Mouse (Mus musculus) hindbrain, postnatal 0 days (tissue): Measurements from ENCODE around the gene Macrod2. TPM values are rescaled to one million over a fixed set of nuclear protein-coding genes. Genes with fewer than 3 reads are reported as not detected.
A peak's percentile ranks its signal among the peaks of the same experiment; 100 is the strongest.

Experiments
- ATAC-seq: fragments of 200-750 bp; cut with Nextera tagmentation; 2 replicates; pipeline ENCODE4 v1.8.0; 2017; ENCODE audit warnings: mild to moderate bottlenecking, moderate TSS enrichment, moderate library complexity
- DNase-seq: peaks from one replicate; pipeline ENCODE4 v3.0.0-alpha.2; 2015; ENCODE audit warnings: low spot score
- H3K27ac ChIP-seq: fragments of 300-500 bp; sonication (generic); 2 replicates; pipeline ENCODE4 v1.5.1; 2014; ENCODE audit warnings: mild to moderate bottlenecking
- H3K27me3 ChIP-seq: fragments of 300-500 bp; sonication (generic); 2 replicates; pipeline ENCODE4 v1.6.1; 2014; ENCODE audit warnings: low read length, mixed read lengths; ENCODE audit not compliant: insufficient read depth
- H3K36me3 ChIP-seq: fragments of 300-500 bp; sonication (generic); 2 replicates; pipeline ENCODE4 v1.6.1; 2014; ENCODE audit warnings: low read length, mixed read lengths; ENCODE audit not compliant: insufficient read depth
- H3K4me1 ChIP-seq: fragments of 300-500 bp; sonication (generic); 2 replicates; pipeline ENCODE4 v1.6.1; 2014; ENCODE audit warnings: antibody characterized with exemption, low read length, mixed read lengths; ENCODE audit not compliant: insufficient read depth
- H3K4me2 ChIP-seq: fragments of 300-500 bp; sonication (generic); 2 replicates; pipeline ENCODE4 v1.6.1; 2014; ENCODE audit warnings: low read depth, mild to moderate bottlenecking, low read length, moderate library complexity, mixed read lengths
- H3K4me3 ChIP-seq: fragments of 300-500 bp; sonication (generic); 2 replicates; pipeline ENCODE4 v1.5.1; 2014; ENCODE audit warnings: low read length
- H3K9ac ChIP-seq: fragments of 300-500 bp; sonication (generic); replicated peaks from 2 replicates; pipeline ENCODE4 v1.6.1; 2014; ENCODE audit warnings: mild to moderate bottlenecking, low read length, moderate library complexity, mixed read lengths
- H3K9me3 ChIP-seq: fragments of 300-500 bp; sonication (generic); 2 replicates; pipeline ENCODE4 v1.6.1; 2016; ENCODE audit warnings: low read length, mixed read lengths
- CTCF ChIP-seq: IDR thresholded peaks from 2 replicates; pipeline ENCODE4 v1.5.1; 2016; ENCODE audit warnings: antibody characterized with exemption, control low read depth, low read depth
- whole genome bisulfite sequencing: fragments of 180-500 bp; shearing (Covaris S2); extraction: QIAGEN DNeasy Blood & Tissue Kit; methylation state at CpG from one replicate; pipeline ENCODE4 v1.1.7; 2014; 5-methylcytosine and 5-hydroxymethylcytosine counted together
- polyA plus RNA-seq: library from polyadenylated mRNA; unstranded; fragments of >200 nt; fragmentation: Nextera tagmentation; extraction: Ambion mirVana; gene quantifications from 2 replicates; pipeline ENCODE4 v1.2.1, GENCODE M21; 2015
- total RNA-seq: library from RNA; depleted of rRNA; stranded (reverse); fragments of >200 nt; gene quantifications from 2 replicates; pipeline ENCODE4 v1.2.3, GENCODE M21; 2014

Gene Macrod2
- total and polyA plus RNA-seq, 2 experiments from 2014 or later = 18.3 to 60.0 TPM

DNA sequence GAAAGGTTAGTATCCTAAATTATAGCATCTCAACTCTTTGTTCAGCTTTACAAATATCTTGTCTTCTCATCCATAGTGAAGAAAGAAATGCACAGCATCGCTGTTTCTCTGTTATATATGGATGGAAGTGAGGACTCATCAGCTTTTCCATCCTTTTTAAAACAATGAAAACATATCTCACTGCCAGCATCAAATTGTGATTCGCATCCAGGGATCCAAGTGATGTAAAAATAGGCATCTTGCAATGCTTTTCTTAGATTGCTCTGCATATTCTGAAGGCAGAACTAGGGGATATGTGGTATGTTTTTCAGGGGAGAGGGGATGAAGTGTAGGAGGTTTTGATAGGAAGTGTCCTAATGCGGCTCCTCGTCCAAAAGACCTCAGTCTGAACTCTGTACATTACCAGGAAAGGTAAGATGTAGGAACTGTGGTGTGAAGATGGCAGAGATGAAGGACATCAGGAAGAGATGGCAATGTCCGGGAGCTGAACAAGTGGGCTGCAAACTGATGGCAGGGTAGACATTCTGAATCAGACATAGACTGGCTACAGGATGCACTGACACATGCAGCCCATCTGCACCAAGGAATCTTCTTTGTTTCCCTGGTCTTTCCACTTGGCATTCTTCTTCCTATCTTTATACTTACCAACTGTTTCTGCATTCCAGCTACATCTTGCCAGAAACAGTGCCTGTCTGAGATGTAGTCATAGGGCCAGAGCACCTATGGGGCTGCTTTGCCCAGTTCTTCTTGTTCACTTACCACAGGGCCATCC, 1341.8 kb downstream of the Macrod2 start:
- Histone ChIP-seq H3K36me3 (no peaks in the 10 kb centered on the region), H3K4me2 (no peak overlapping the region), H3K4me1 (no peaks in the 10 kb centered on the region), H3K27ac (no peak overlapping the region), H3K27me3 (no peaks in the 10 kb centered on the region), H3K4me3 (no peak overlapping the region), H3K9ac (no peak overlapping the region), H3K9me3 (no peaks in the 10 kb centered on the region)
- DNase-seq (no peak), ATAC-seq (no peak)
- 91% methylated on average over 5 of the region's 5 CpGs for WGBS
- TF ChIP-seq CTCF = no peak

GRCm38 (mm10) chr2:141738702-141739101, 1343.6 kb downstream of the Macrod2 start:
- H3K9ac ChIP-seq = no peak overlapping the region
- no peak for TF ChIP-seq CTCF
- peak; percentile 14 for DNase-seq
- 61% methylated on average over 1 of the region's 1 CpGs for WGBS
- H3K27me3 ChIP-seq = no peaks in the 10 kb centered on the region
- peak; percentile 64; the same call in 1 of the 2 replicates for ATAC-seq
- H3K4me2 ChIP-seq = no peak overlapping the region
- H3K4me1 ChIP-seq = no peaks in the 10 kb centered on the region
- H3K9me3 ChIP-seq = no peaks in the 10 kb centered on the region
- no peak overlapping the region for H3K4me3 ChIP-seq
- no peak overlapping the region for H3K27ac ChIP-seq
- H3K36me3 ChIP-seq = no peaks in the 10 kb centered on the region

GRCm38 (mm10) chr2:141740318-141740717, 1345.2 kb downstream of the Macrod2 start:
- no peak overlapping the region for H3K27ac ChIP-seq
- peak; percentile 60 for DNase-seq
- 32% methylated on average over 5 of the region's 5 CpGs for WGBS

DNA sequence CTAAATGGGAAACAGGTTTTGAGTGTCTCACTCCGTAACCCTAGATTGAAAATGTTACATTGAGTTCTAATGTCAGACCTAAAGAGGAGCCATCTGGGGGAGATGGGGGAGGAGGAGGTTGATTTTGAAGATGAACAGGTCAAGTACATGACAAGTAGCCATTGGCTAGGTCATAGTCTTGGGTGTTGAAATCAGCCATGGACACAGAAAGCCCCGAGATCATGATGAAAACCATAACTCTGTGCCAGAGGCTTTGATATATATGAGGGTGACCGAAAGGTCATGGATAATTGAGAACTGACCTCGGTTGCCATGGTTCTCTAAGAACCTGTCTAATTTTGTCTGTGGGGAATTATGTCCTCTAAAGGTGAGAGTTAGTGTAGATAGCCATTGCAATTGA, 1405.1 kb downstream of the Macrod2 start:
- no peaks in the 10 kb centered on the region for H3K27me3 ChIP-seq
- H3K9ac ChIP-seq = no peak overlapping the region
- 79% methylated on average over 4 of the region's 4 CpGs for WGBS

More at GRCm38 (mm10) chr2:141740318-141740717, 1345.2 kb downstream of the Macrod2 start:
- ATAC-seq = peak; percentile 82
- H3K9me3 ChIP-seq = no peaks in the 10 kb centered on the region
- no peak overlapping the region for H3K9ac ChIP-seq
- no peaks in the 10 kb centered on the region for H3K27me3 ChIP-seq
- H3K4me3 ChIP-seq = no peak overlapping the region
- H3K36me3 ChIP-seq = no peaks in the 10 kb centered on the region
- TF ChIP-seq CTCF = no peak
- H3K4me2 ChIP-seq = no peak overlapping the region
- no peaks in the 10 kb centered on the region for H3K4me1 ChIP-seq

GRCm38 (mm10) chr2:141800909-141801308, 1405.8 kb downstream of the Macrod2 start:
- Histone ChIP-seq H3K9me3 (no peaks in the 10 kb centered on the region), H3K27me3 (no peaks in the 10 kb centered on the region), H3K9ac (no peak overlapping the region), H3K36me3 (no peaks in the 10 kb centered on the region), H3K4me3 (no peak overlapping the region), H3K4me1 (no peaks in the 10 kb centered on the region), H3K27ac (no peak overlapping the region), H3K4me2 (no peak overlapping the region)
- DNase-seq (no peak), ATAC-seq (no peak)
- WGBS = 74% methylated on average over 2 of the region's 2 CpGs
- no peak for TF ChIP-seq CTCF

More for the DNA sequence above, 1405.1 kb downstream of the Macrod2 start:
- H3K4me2 ChIP-seq = no peak overlapping the region
- H3K36me3 ChIP-seq = no peaks in the 10 kb centered on the region
- no peak overlapping the region for H3K27ac ChIP-seq
- no peak for ATAC-seq
- no peak for TF ChIP-seq CTCF
- H3K9me3 ChIP-seq = no peaks in the 10 kb centered on the region
- no peak for DNase-seq
- H3K4me1 ChIP-seq = no peaks in the 10 kb centered on the region
- H3K4me3 ChIP-seq = no peak overlapping the region

DNA sequence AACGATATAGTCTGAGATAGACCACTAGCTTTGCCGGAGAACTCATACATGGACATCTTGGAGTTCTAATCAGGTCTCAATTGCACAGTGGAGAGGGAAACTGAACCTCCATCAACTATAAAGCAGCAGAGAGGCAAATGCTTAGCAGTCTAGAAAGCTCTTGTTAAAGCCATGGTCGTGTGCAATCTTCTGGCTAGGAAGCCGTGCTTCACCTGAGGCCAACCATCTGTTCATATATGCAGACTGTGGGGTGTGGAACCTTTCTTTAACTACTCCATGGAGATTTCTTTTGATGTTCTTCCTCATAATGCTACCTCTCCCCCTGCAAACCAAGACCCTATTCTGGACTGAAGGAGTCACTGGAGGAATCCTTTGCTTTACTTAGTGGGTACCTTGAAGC, 1421.2 kb downstream of the Macrod2 start:
- DNase-seq (no peak), ATAC-seq (no peak)
- Histone ChIP-seq H3K4me3 (no peak overlapping the region), H3K9ac (no peak overlapping the region), H3K9me3 (no peaks in the 10 kb centered on the region), H3K4me2 (no peak overlapping the region), H3K36me3 (no peaks in the 10 kb centered on the region), H3K27ac (no peak overlapping the region), H3K4me1 (no peaks in the 10 kb centered on the region), H3K27me3 (no peaks in the 10 kb centered on the region)
- no peak for TF ChIP-seq CTCF
- WGBS = 86% methylated on average over 4 of the region's 4 CpGs

DNA sequence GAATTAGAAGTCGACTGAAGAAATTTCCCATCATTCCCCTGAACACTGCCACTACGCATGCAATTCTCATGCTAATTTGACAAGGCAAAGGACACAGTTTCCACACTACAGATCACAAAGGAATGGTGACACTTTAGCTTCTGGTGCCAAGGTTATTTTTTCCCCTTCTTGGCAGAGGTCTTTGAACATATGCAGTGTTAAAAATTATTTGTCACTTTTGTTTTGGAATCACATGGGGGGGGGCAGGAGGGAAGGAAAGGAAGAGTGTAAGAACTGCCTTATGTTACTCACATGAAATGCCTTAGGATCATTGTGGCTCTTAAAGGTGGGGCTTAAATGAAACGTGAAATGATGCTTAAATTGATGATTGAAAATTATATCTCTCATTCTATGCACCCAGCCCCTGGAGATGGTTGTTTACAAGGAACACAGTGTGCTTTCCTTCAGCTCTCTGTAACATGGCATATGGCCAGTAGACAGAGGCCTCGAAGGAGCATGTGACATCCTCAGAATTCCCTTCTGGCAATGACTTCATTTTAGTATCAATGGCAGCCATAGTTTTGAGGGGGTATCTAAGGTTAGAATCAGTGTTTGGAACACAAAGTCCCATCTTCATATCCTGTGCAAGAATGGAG, 1422.6 kb downstream of the Macrod2 start:
- H3K27ac ChIP-seq = no peak overlapping the region
- ATAC-seq = no peak
- H3K4me2 ChIP-seq = no peak overlapping the region
- H3K4me1 ChIP-seq = no peaks in the 10 kb centered on the region
- DNase-seq = peak; percentile 13
- no peaks in the 10 kb centered on the region for H3K27me3 ChIP-seq
- WGBS = 43% methylated on average over 4 of the region's 4 CpGs
- no peaks in the 10 kb centered on the region for H3K36me3 ChIP-seq
- H3K9me3 ChIP-seq = no peaks in the 10 kb centered on the region
- no peak for TF ChIP-seq CTCF
- H3K4me3 ChIP-seq = no peak overlapping the region
- no peak overlapping the region for H3K9ac ChIP-seq
